ENCODE assay signal across 25 mouse cellular contexts in genomic region chr13:119140436-119140835, GRCm38 (mm10).
"Had no signal": no experiment of that assay in that cellular context is flagged by ENCODE, and none has a peak within 500 bp of the region (broad histone marks: within the 10 kb centered on the region; RNA-seq: fewer than 3 reads in every experiment).

No protein-coding gene starts in this region.

- H3K27ac ChIP-seq: layer of hippocampus, adult 2 months; left cerebral cortex, adult 2 months; limb, embryonic 12.5 days; limb, embryonic 15.5 days; liver, embryonic 12.5 days; liver, embryonic 15.5 days; lung, embryonic 15.5 days; macrophage; midbrain, embryonic 12.5 days; midbrain, embryonic 15.5 days; neural tube, embryonic 12.5 days; neural tube, embryonic 15.5 days; stomach, postnatal 0 days had no signal

- H3K27me3 ChIP-seq: limb, embryonic 12.5 days; limb, embryonic 15.5 days; liver, embryonic 12.5 days; liver, embryonic 15.5 days; lung, embryonic 15.5 days; midbrain, embryonic 12.5 days; midbrain, embryonic 15.5 days; neural tube, embryonic 12.5 days; neural tube, embryonic 15.5 days had no signal

- H3K4me2 ChIP-seq: limb, embryonic 12.5 days; limb, embryonic 15.5 days; liver, embryonic 12.5 days; liver, embryonic 15.5 days; lung, embryonic 15.5 days; midbrain, embryonic 12.5 days; midbrain, embryonic 15.5 days; neural tube, embryonic 12.5 days; neural tube, embryonic 15.5 days had no signal

- H3K9ac ChIP-seq: limb, embryonic 12.5 days; limb, embryonic 15.5 days; liver, embryonic 12.5 days; liver, embryonic 15.5 days; lung, embryonic 15.5 days; midbrain, embryonic 12.5 days; midbrain, embryonic 15.5 days; neural tube, embryonic 12.5 days; neural tube, embryonic 15.5 days had no signal

- H3K4me3 ChIP-seq: layer of hippocampus, adult 2 months; left cerebral cortex, adult 2 months; limb, embryonic 12.5 days; limb, embryonic 15.5 days; liver, embryonic 12.5 days; liver, embryonic 15.5 days; lung, embryonic 15.5 days; midbrain, embryonic 12.5 days; midbrain, embryonic 15.5 days; neural tube, embryonic 12.5 days; neural tube, embryonic 15.5 days had no signal

- H3K9me3 ChIP-seq: limb, embryonic 12.5 days; limb, embryonic 15.5 days; liver, embryonic 12.5 days; liver, embryonic 15.5 days; lung, embryonic 15.5 days; midbrain, embryonic 12.5 days; midbrain, embryonic 15.5 days; neural tube, embryonic 12.5 days; neural tube, embryonic 15.5 days had no signal

- H3K4me1 ChIP-seq: limb, embryonic 12.5 days; limb, embryonic 15.5 days; liver, embryonic 12.5 days; liver, embryonic 15.5 days; lung, embryonic 15.5 days; midbrain, embryonic 12.5 days; midbrain, embryonic 15.5 days; neural tube, embryonic 12.5 days; neural tube, embryonic 15.5 days had no signal

- H3K36me3 ChIP-seq: limb, embryonic 12.5 days; limb, embryonic 15.5 days; liver, embryonic 12.5 days; liver, embryonic 15.5 days; lung, embryonic 15.5 days; midbrain, embryonic 12.5 days; midbrain, embryonic 15.5 days; neural tube, embryonic 12.5 days; neural tube, embryonic 15.5 days had no signal

- ATAC-seq: liver, embryonic 12.5 days; midbrain, embryonic 15.5 days had no signal

- DNase-seq: kidney, adult 9 months; kidney, postnatal 14 days; layer of hippocampus, adult 9-11 months; layer of hippocampus, postnatal 36 days; lung, adult 18-20 months; lung, postnatal 14 days; right cerebral cortex, adult 18-20 months; right cerebral cortex, postnatal 14 days; right cerebral cortex, postnatal 4 days; thymus, adult 2 months; thymus, postnatal 14 days; thymus, postnatal 4 days had no signal
